Mouse (Mus musculus): ENCODE measurements around the gene Cercam.

GRCm38 (mm10) chr2:29845636-29846035 is 23.3 kb upstream of the Cercam start:
- TF ChIP-seq CTCF (IDR thresholded peaks at IDR 0.05; ENCODE audit: insufficient read depth, low read length) (no peak), POLR2A (IDR thresholded peaks at IDR 0.05; ENCODE audit: borderline replicate concordance, extremely low read depth, low read depth, low read length) (no peak)

Data from lung, adult 2 months (tissue).